Mouse (Mus musculus) lung, embryonic 16.5 days (tissue): ENCODE measurements around the gene Ptpn14. TPM values are rescaled to one million over a fixed set of nuclear protein-coding genes. Genes with fewer than 3 reads are reported as not detected.
"Not testable (repeated sequence)": the region's sequence is repeated elsewhere in the genome, so short reads cannot be mapped to it uniquely, and the experiment has no call there.

Experiments used
- ATAC-seq: fragments of 200-750 bp; cut with Nextera tagmentation; 2 replicates; pipeline ENCODE4 v1.8.0; 2017; ENCODE audit warnings: low read depth, mild to moderate bottlenecking, moderate library complexity
- H3K27ac ChIP-seq: fragments of 300-500 bp; sonication (generic); 2 replicates; pipeline ENCODE4 v1.5.1; 2014; ENCODE audit warnings: mild to moderate bottlenecking, control low read depth, low read length
- H3K27me3 ChIP-seq: fragments of 300-500 bp; sonication (generic); 2 replicates; pipeline ENCODE4 v1.6.1; 2014; ENCODE audit warnings: low read depth, low read length, mixed read lengths; ENCODE audit not compliant: control insufficient read depth, insufficient read depth
- H3K36me3 ChIP-seq: fragments of 300-500 bp; sonication (generic); 2 replicates; pipeline ENCODE4 v1.6.1; 2014; ENCODE audit warnings: low read length; ENCODE audit not compliant: control insufficient read depth, insufficient read depth
- H3K4me1 ChIP-seq: fragments of 300-500 bp; sonication (generic); replicated peaks from 2 replicates; pipeline ENCODE4 v1.6.1; 2014; ENCODE audit warnings: low read length, mixed read lengths; ENCODE audit not compliant: control insufficient read depth, insufficient read depth
- H3K4me2 ChIP-seq: fragments of 300-500 bp; sonication (generic); 2 replicates; pipeline ENCODE4 v1.6.1; 2014; ENCODE audit warnings: low read depth, low read length, control low read depth
- H3K4me3 ChIP-seq: fragments of 300-500 bp; sonication (generic); 2 replicates; pipeline ENCODE4 v1.5.1; 2014; ENCODE audit warnings: mild to moderate bottlenecking, low read length, control low read depth
- H3K9ac ChIP-seq: fragments of 300-500 bp; sonication (generic); 2 replicates; pipeline ENCODE4 v1.6.1; 2014; ENCODE audit warnings: low read length, control low read depth
- H3K9me3 ChIP-seq: fragments of 300-500 bp; sonication (generic); 2 replicates; pipeline ENCODE4 v1.6.1; 2016; ENCODE audit warnings: low read length; ENCODE audit not compliant: control insufficient read depth
- WGBS: fragments of 180-500 bp; shearing (Covaris S2); extraction: QIAGEN DNeasy Blood & Tissue Kit; methylation state at CpG from one replicate; pipeline ENCODE4 v1.1.7; 2014; 5-methylcytosine and 5-hydroxymethylcytosine counted together
- polyA plus RNA-seq: library from polyadenylated mRNA; unstranded; fragments of >200 nt; fragmentation: Nextera tagmentation; extraction: Ambion mirVana; gene quantifications from 2 replicates; pipeline ENCODE4 v1.2.1, GENCODE M21; 2015

Ptpn14 gene
- 7.4 and 7.9 TPM in 2 replicates for polyA plus RNA-seq

DNA sequence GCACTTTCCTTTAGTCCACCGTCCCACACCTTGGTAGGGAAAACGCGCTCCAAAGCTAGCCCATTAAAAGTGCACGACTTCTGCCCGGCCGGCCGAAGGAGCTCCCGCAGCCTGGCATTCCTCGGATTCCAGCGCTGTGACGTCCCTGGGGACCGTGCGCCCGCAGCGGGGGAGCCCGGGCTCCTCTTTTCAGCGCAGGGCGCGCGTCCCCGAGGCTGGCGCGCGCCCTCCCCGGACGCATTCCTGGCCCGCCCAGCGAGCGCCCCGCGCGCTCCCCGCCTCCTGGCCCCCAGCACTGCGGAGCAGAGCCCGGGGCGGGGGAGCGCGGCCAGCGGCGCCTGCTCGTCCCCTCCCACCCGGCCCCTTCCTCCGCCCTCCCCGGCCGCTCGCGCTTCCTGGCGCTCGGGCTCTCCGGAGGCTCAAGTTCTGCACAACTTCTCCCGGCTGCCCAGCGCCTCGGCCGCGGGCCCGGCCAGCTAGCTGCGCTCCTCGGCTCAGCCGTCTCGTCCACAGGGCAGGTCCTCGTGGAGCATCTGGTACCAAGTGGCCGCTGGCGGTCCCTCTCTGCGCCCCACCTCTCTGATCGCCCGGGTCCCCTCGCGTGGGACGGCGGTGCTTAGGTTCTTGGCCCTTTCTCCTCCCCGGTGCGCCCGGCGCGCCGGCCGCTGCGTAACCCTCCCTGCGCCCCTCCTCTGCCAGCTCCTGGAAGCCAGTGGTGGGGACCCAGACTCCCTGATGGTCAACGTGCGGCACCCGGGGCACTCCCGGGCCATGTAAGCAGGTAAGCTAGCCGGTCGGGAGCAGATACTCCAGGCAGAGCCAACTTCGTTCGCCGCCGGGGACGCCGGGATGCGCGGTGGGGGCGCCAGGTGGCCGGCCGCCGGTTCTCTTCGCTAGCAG, at the start of gene Ptpn14:
Gene Ptpn14 (plus strand): TSS at position 385 of the 900 bp plus-strand sequence.
- under 1% methylated on average over 77 of the region's 98 CpGs for WGBS
- Histone ChIP-seq H3K9ac (peak within 1 kb of the TSS; percentile 89), H3K27ac (peak within 1 kb of the TSS; percentile 95), H3K36me3 (no peaks in the 10 kb centered on the region), H3K4me2 (peak within 1 kb of the TSS; percentile 79), H3K4me1 (peaks cover 27% of the 10 kb centered on the region), H3K4me3 (peak within 1 kb of the TSS; percentile 82), H3K9me3 (no peaks in the 10 kb centered on the region), H3K27me3 (no peaks in the 10 kb centered on the region)
- ATAC-seq: peak; percentile 94

DNA sequence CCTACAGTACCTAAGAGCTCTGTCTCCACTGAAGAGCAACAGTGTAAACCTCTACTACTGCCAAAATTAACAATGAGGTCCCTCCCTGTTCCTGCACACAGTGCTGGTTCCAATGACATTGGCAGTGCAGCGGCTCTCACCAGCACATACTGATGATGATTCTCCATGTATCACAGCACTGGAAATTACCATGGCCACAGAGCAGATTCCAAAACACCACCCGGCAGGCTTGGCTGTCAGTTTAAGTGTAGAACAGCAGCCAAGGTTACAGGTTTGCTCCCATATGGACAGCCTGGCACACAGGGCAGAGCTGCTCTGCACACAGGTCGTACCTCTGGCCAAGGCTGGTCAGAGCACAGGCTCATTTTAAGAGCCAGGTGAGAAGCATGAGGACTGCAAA, 48.5 kb upstream of the Ptpn14 start:
- Histone ChIP-seq H3K27me3 (no peaks in the 10 kb centered on the region), H3K4me1 (no peaks in the 10 kb centered on the region), H3K36me3 (peaks cover 52% of the 10 kb centered on the region), H3K4me2 (no peak overlapping the region), H3K9me3 (no peaks in the 10 kb centered on the region), H3K4me3 (no peak overlapping the region), H3K9ac (no peak overlapping the region), H3K27ac (no peak overlapping the region)
- ATAC-seq: no peak
- WGBS: 96% methylated on average over 3 of the region's 3 CpGs

DNA sequence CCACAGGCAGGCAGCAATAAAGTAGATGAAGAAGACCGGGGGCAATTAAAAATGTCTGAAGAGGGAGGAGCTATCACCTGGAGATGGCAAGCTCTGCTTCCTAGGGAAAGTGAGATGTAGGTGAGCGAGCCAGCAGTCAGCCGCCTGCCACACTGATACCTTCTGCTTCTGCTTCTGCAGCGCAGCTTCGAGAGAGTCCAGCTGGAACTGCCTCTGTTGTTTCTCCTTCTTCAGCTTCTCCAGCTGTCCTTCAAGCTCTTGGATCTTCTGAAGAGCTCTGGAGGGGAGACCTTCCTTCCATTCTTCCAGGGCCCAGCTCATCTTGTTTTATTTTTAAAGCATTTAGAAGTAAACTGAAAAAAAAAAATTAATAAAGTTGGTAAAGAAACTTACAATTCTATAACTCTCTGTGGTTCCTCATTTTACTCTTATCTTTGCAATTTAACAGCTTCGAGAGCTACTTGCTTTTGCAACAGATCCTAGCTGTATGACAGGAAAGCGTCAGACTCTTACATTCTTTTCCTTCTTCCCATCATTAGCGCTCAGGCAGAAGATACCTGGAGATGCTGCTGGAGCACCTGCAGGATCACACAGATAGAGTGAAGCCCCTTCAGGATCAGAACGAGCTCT, 43.2 kb upstream of the Ptpn14 start:
- no peak for ATAC-seq

DNA sequence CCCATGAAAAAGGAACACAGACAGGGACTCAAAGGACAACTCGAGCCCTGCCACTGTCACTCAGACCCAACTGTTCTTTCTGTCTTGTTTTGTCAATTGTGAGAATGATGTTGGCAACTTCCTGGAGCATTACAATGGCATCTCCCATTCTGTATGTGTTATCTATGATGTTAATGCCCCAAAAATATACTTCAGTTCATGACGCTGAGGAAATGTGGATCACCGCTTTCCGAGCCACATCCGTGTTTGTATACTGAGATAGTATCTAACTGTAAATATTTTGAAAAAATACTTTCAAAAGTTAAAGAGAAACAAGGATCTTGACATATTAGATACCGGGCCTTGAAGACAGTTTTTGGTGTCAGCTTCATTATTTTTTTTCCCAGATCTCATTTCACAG, 42.0 kb upstream of the Ptpn14 start:
- 52% methylated on average over 6 of the region's 6 CpGs for WGBS

More for the DNA sequence above, 43.2 kb upstream of the Ptpn14 start:
- no peak overlapping the region for H3K27ac ChIP-seq
- H3K4me1 ChIP-seq: peaks cover 16% of the 10 kb centered on the region
- H3K36me3 ChIP-seq: peaks cover 38% of the 10 kb centered on the region
- 90% methylated on average over 9 of the region's 9 CpGs for WGBS
- no peaks in the 10 kb centered on the region for H3K27me3 ChIP-seq
- H3K4me3 ChIP-seq: no peak overlapping the region
- no peak overlapping the region for H3K4me2 ChIP-seq
- no peak overlapping the region for H3K9ac ChIP-seq
- H3K9me3 ChIP-seq: no peaks in the 10 kb centered on the region

DNA sequence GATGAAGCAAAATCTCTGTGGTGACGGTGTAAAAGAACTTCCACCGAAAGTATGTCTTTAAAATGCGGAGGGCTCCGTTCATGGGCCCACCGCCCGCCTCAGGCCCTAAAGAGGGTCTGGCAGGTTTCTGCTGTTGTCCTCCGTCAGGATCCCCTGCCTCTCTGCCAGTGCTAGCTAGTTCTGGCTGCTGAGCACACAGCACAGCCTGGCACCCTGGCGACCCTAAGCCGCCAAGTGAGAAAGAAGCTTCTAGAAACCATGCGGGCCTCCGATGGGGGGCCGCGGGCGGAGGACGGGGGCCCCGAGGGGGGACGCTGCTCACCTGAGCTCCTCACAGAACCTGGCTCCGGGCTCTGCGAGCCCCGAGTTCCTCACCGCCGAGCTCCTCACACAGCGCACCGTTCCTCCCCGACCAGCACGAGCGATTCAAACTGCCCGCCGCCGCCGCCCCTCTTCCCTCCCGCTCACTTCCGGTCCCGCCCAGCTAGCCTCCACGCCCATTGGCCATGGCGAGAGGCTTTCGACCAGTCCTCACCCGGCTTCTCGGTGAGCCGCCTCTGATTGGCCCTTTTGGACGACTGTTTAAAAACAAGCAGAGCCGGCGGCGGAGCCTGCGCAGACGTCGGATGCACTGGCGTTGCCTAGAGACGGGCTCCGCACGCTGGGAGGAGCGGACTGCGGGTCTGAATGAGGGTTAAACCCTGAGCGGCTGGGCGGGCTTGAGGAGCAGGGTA, 40.2 kb upstream of the Ptpn14 start, which contains the start of gene Cenpf:
Gene Cenpf (minus strand): TSS at position 433 of the 734 bp plus-strand sequence.
- WGBS: under 1% methylated on average over 44 of the region's 55 CpGs
- H3K9ac ChIP-seq: peak within 1 kb of the TSS; percentile 78
- no peaks in the 10 kb centered on the region for H3K27me3 ChIP-seq
- H3K4me3 ChIP-seq: peak within 1 kb of the TSS; percentile 71
- peaks cover 20% of the 10 kb centered on the region for H3K36me3 ChIP-seq
- ATAC-seq: peak; percentile 100
- peak within 1 kb of the TSS; percentile 48 for H3K27ac ChIP-seq
- H3K4me1 ChIP-seq: peaks cover 16% of the 10 kb centered on the region
- peak within 1 kb of the TSS; percentile 82 for H3K4me2 ChIP-seq
- no peaks in the 10 kb centered on the region for H3K9me3 ChIP-seq

More for the DNA sequence above, 42.0 kb upstream of the Ptpn14 start:
- Histone ChIP-seq H3K9ac (peak overlapping the region; percentile 42; the same call in 1 of the 2 replicates), H3K36me3 (peaks cover 29% of the 10 kb centered on the region), H3K27ac (no peak overlapping the region), H3K4me1 (peaks cover 16% of the 10 kb centered on the region), H3K4me3 (peak overlapping the region; percentile 25; the same call in 1 of the 2 replicates), H3K27me3 (no peaks in the 10 kb centered on the region), H3K9me3 (no peaks in the 10 kb centered on the region), H3K4me2 (peak overlapping the region; percentile 49)
- ATAC-seq: no peak

DNA sequence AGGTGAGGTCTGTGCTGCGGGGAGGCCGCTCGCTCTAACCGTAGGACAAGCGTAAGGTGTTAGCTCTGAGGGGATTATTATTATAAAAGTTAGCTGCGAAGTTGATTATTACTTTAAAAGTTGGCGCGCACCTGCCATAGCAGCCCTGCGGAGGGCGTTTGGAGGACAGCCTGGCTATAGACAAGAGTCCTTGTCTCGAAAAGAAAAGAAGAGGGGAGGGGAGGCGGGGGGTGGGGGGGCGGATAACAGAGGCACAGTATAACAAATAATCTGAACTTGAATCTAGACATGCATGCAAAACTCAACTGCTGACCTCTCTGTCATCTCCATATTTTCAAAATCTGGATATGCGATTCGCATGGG, 39.7 kb upstream of the Ptpn14 start:
- peaks cover 15% of the 10 kb centered on the region for H3K36me3 ChIP-seq
- peaks cover 16% of the 10 kb centered on the region for H3K4me1 ChIP-seq
- H3K4me2 ChIP-seq: peak overlapping the region; percentile 71
- no peaks in the 10 kb centered on the region for H3K27me3 ChIP-seq
- H3K9ac ChIP-seq: peak overlapping the region; percentile 64
- WGBS: 0% methylated on average over 15 of the region's 15 CpGs
- H3K9me3 ChIP-seq: no peaks in the 10 kb centered on the region
- H3K27ac ChIP-seq: 0 out of 2 replicates have a peak overlapping the region, but pooled peaks have one; percentile 25
- H3K4me3 ChIP-seq: peak overlapping the region; percentile 71
- ATAC-seq: peak; percentile 37

DNA sequence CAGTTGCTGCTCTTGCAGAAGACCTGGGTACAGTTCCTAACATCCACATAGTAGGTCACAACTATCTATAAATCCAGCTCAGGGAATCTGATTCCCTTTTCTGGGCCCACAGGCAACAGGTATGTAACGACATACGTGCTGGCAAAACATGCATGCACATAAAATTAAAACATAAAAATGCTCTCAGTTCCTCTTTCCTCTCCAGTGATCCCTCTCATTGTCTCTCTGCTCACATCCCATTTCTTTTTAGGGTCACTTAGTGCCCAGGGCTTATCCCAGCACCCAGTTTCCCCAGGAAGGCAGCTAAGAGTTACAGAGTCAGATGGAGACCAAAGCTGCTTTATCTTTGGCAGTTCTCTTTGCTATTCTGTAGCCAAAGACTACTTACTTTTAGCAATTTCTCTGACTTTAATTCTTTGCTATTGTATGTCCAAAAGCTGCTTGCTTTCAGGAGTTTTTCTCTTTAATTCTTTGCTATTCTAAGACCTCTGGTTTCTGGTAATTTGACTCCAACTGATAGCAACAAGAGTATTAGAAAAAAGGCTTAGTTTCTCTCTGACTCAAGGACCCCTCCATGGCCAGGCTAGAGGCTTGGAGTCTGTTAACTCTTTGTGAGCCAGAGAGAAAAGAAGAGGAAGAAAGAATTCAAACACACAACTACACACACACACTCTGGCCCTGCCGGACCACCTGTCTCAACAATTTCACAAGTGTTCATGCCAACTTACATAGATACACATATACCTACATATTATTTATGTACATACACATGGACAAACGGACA, 38.8 kb upstream of the Ptpn14 start:
- H3K4me3 ChIP-seq: peak overlapping the region; percentile 71
- no peak for ATAC-seq
- peak overlapping the region; percentile 71 for H3K4me2 ChIP-seq
- no peaks in the 10 kb centered on the region for H3K27me3 ChIP-seq
- WGBS: 29% methylated on average over 4 of the region's 4 CpGs
- peak overlapping the region; percentile 48 for H3K27ac ChIP-seq
- peak overlapping the region; percentile 64 for H3K9ac ChIP-seq
- H3K36me3 ChIP-seq: peaks cover 6% of the 10 kb centered on the region
- H3K4me1 ChIP-seq: peaks cover 16% of the 10 kb centered on the region
- H3K9me3 ChIP-seq: no peaks in the 10 kb centered on the region

DNA sequence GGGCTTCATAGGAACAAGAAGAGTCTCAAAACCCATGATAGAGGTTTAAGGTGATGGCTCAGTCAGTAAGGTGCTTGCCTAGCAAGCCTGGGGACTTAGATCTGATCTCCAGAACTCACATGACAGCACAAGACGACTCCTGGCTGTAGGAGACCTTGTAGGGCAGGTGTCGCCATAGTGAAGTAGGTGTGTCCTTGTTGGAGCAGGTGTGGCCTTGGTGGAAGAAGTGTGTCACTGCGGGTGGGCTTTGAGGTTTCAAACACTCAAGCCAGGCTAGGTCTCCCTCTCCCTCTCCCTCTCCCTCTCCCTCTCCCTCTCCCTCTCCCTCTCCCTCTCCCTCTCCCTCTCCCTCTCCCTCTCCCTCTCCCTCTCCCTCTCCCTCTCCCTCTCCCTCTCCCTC, 35.6 kb upstream of the Ptpn14 start:
- H3K4me1 ChIP-seq, H3K9ac ChIP-seq, H3K27ac ChIP-seq, H3K4me3 ChIP-seq, H3K9me3 ChIP-seq, H3K27me3 ChIP-seq, ATAC-seq, H3K36me3 ChIP-seq, H3K4me2 ChIP-seq: not testable (repeated sequence)
- WGBS: 37% methylated on average over 3 of the region's 3 CpGs
